Mouse (Mus musculus): ENCODE measurements around the gene Tox3. TPM values are rescaled to one million over a fixed set of nuclear protein-coding genes. Genes with fewer than 3 reads are reported as not detected.

The Tox3 gene
- polyA plus RNA-seq, 1 experiment, result 13.5 TPM

DNA sequence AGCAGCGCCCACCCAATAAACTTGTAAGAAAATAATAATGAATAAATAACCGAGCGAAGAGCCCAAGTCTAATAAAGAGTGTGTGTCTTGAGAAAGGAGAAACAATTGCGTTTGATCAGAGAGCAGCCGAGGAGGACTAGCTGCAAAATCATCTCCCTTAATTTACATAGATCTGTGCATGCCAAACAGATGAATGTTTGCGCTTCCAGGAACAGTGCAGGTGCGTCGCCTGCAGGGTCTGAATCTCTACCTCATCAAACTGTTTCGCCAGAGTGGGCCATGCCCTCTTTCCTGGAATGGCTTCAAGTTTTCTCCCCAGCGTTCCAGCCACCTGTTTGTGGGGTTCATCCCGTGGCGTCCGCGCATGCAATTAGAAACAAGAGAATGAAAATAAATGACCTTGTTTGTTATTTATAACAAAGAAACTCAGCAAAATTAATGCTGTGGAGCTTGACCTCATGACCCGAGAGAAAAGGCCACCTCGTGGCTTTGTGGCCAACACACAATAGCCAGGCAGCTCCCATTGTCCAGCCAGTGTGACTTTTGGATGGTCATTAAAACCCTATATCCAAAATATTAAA, 5.9 kb upstream of the Tox3 start:
- Histone ChIP-seq H3K27ac (ENCODE audit: insufficient read depth, low read length) (no peak overlapping the region), H3K4me3 (ENCODE audit: insufficient read depth, low read length) (no peak overlapping the region), H3K4me1 (ENCODE audit: control insufficient read depth, insufficient read depth, low read length) (no peaks in the 10 kb centered on the region; the same call in 1 of the 2 replicates)
- TF ChIP-seq CTCF (IDR thresholded peaks at IDR 0.05; ENCODE audit: extremely low read depth, insufficient read depth, low read length) (no peak), POLR2A (IDR thresholded peaks at IDR 0.05; ENCODE audit: extremely low read depth, insufficient read depth, low read length) (no peak)

- no peaks in the 10 kb centered on the region; the same call in 1 of the 2 replicates for H3K4me1 ChIP-seq (ENCODE audit: control insufficient read depth, insufficient read depth, low read length)
- TF ChIP-seq CTCF (IDR thresholded peaks at IDR 0.05; ENCODE audit: extremely low read depth, insufficient read depth, low read length) (no peak), POLR2A (IDR thresholded peaks at IDR 0.05; ENCODE audit: extremely low read depth, insufficient read depth, low read length) (no peak)
- no peak overlapping the region for H3K27ac ChIP-seq (ENCODE audit: insufficient read depth, low read length)
- no peak overlapping the region for H3K4me3 ChIP-seq (ENCODE audit: insufficient read depth, low read length)
These were observed 5.4 kb upstream of the Tox3 start for GRCm38 (mm10) chr8:90353499-90353898.

DNA sequence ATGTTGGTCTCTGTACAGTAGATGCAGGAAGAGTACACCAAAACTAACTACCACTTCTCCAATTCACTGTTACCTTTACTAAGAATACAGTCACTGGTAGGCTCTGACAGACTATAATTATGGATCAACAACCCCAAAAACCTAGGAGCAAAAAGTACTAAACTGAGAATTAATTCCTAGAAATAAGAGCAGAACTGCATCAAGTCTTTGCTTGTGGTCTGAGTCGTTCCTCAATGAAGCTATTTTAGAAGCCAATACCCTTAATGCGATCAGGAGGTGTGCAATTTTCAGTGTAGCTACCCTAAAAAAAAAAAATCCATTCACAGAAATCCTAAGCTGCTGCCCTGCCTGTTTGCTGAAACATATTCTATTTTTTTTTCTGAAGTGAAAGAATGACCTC, 4.8 kb upstream of the Tox3 start:
- H3K4me1 ChIP-seq (ENCODE audit: control insufficient read depth, insufficient read depth, low read length), result no peaks in the 10 kb centered on the region; the same call in 1 of the 2 replicates
- H3K4me3 ChIP-seq (ENCODE audit: insufficient read depth, low read length), result no peak overlapping the region
- H3K27ac ChIP-seq (ENCODE audit: insufficient read depth, low read length), result no peak overlapping the region
- TF ChIP-seq POLR2A (IDR thresholded peaks at IDR 0.05; ENCODE audit: extremely low read depth, insufficient read depth, low read length) (no peak), CTCF (IDR thresholded peaks at IDR 0.05; ENCODE audit: extremely low read depth, insufficient read depth, low read length) (no peak)

DNA sequence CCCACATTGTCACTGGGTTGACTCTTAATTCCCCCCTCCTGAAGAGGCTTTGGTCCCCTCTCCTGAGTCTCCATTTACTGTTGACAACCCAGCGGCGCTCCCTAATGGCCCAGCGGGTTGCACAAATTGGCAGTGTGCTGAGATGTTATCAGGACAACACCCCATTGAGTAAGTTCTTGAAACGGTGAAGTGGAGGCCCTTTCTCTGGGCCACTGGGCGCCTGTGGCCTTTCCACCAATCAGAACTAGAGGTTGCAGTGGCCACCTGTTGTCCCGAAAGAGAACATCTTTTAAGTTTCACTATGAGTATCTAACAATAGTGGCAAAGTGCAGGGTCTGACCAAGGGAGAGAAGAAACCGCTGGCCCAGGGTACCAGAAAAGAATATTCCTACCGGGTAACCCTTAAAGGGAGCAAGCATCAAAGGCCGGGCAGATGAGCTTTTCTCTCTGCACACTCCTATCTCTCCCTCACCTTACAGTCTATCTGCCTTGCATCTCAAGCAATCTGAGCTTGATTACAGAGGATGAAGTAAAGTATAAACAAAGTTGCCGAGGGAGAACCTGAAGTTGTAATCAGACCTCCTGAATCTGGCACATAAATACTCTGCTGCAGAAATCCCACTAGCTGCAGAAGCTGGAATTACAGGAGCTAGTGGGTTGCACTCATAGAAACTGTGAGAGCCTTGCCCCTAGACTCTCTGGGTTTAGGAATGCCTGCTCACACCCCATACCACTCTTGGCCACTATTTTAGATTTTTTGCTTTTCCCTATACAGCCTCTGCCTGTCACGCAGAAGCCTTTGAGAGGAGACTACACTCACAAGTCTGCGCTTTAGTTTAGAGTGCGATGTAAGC, 1.8 kb upstream of the Tox3 start:
- H3K4me1 ChIP-seq (ENCODE audit: control insufficient read depth, insufficient read depth, low read length), result no peaks in the 10 kb centered on the region; the same call in 1 of the 2 replicates
- no peak for TF ChIP-seq POLR2A (IDR thresholded peaks at IDR 0.05; ENCODE audit: extremely low read depth, insufficient read depth, low read length)
- TF ChIP-seq CTCF (IDR thresholded peaks at IDR 0.05; ENCODE audit: extremely low read depth, insufficient read depth, low read length), result peak; percentile 35; the same call in 1 of the 2 replicates
- H3K4me3 ChIP-seq (ENCODE audit: insufficient read depth, low read length), result no peak overlapping the region
- no peak overlapping the region for H3K27ac ChIP-seq (ENCODE audit: insufficient read depth, low read length)

GRCm38 (mm10) chr8:90348926-90349683, 962 bp upstream of the Tox3 start:
- Histone ChIP-seq H3K27ac (ENCODE audit: insufficient read depth, low read length) (no peak overlapping the region), H3K4me1 (ENCODE audit: control insufficient read depth, insufficient read depth, low read length) (no peaks in the 10 kb centered on the region; the same call in 1 of the 2 replicates), H3K4me3 (ENCODE audit: insufficient read depth, low read length) (peak overlapping the region; percentile 46; the same call in 1 of the 2 replicates)
- TF ChIP-seq CTCF (IDR thresholded peaks at IDR 0.05; ENCODE audit: extremely low read depth, insufficient read depth, low read length) (no peak), POLR2A (IDR thresholded peaks at IDR 0.05; ENCODE audit: extremely low read depth, insufficient read depth, low read length) (no peak)

GRCm38 (mm10) chr8:90347581-90348177, 464 bp downstream of the Tox3 start:
- no peaks in the 10 kb centered on the region for H3K4me1 ChIP-seq (ENCODE audit: control insufficient read depth, insufficient read depth, low read length)
- TF ChIP-seq CTCF (IDR thresholded peaks at IDR 0.05; ENCODE audit: extremely low read depth, insufficient read depth, low read length) (no peak), POLR2A (IDR thresholded peaks at IDR 0.05; ENCODE audit: extremely low read depth, insufficient read depth, low read length) (no peak)
- peak overlapping the region; percentile 46 for H3K4me3 ChIP-seq (ENCODE audit: insufficient read depth, low read length)
- H3K27ac ChIP-seq (ENCODE audit: insufficient read depth, low read length), result no peak overlapping the region

DNA sequence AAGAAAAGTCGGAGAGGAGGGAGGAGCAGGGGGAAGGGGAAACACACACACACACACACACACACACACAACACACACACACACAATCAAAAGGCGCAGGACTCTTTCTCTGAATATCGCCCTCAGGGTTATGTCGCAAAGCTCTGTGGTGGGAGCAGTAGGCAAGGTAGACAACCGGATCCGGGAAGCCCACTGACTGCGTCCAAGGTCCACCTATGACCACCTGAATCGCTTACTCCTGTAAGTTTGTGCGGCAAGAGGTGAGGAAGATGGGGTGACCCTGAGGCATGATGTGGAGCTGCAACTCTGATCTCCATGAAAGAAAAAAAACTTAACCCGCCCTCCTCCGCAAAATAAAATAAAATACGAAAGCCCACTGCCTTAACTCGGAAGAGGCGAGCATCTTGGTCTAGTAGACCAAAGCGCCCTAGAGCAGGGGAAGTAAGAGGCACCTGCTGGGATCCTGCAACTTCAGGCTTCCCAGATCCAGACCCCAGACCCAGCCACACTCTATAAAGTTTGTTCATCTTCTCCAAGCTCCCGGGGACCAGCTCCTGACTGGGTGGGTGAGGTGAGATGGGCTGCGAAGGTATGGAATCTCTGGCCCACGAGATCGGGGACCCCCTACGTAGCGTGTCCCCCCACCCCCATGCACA, 1.1 kb downstream of the Tox3 start:
- TF ChIP-seq POLR2A (IDR thresholded peaks at IDR 0.05; ENCODE audit: extremely low read depth, insufficient read depth, low read length) (no peak), CTCF (IDR thresholded peaks at IDR 0.05; ENCODE audit: extremely low read depth, insufficient read depth, low read length) (no peak)
- H3K4me1 ChIP-seq (ENCODE audit: control insufficient read depth, insufficient read depth, low read length), result no peaks in the 10 kb centered on the region
- H3K4me3 ChIP-seq (ENCODE audit: insufficient read depth, low read length), result peak overlapping the region; percentile 46
- H3K27ac ChIP-seq (ENCODE audit: insufficient read depth, low read length), result no peak overlapping the region

DNA sequence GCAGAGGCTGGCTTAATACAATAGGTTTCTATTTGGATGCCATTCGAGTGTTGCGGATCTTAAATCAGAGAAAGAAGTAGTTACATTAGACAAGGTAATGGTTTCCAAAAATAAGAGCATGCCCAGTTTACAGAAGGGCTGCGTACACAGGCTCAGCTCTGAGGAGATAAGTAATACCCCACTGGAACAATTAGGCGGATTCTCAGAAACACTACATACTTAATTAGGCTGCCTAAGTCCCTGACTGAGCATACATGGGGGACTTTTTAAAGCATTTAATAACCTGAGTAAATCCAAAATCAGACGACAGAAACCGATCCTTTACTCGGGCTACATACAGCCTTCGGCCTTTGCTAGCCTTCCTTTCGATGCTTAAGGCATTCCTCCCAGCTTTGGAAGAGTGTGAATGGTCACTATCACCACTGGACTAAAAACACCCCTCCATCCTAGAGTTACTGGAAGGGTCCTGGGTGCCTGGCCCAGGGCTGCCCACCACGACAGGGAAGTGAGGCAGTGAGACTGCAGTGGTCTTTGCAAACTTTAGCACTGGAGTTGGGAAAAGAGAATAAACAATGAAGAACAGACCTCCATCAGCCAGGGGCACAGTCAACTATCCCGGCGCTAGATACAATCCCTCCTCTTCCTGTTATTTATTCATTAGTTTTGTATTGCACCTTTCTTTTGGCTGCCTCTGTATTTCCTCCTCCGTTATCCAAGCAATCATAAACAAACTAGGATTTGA, 1.8 kb downstream of the Tox3 start:
- no peak for TF ChIP-seq CTCF (IDR thresholded peaks at IDR 0.05; ENCODE audit: extremely low read depth, insufficient read depth, low read length)
- Histone ChIP-seq H3K4me3 (ENCODE audit: insufficient read depth, low read length) (peak overlapping the region; percentile 46), H3K27ac (ENCODE audit: insufficient read depth, low read length) (no peak overlapping the region), H3K4me1 (ENCODE audit: control insufficient read depth, insufficient read depth, low read length) (no peaks in the 10 kb centered on the region)

Measured in cortical plate, adult 2 months (tissue).